ENCODE assay signal across 8 mouse cellular contexts in the genomic region with DNA sequence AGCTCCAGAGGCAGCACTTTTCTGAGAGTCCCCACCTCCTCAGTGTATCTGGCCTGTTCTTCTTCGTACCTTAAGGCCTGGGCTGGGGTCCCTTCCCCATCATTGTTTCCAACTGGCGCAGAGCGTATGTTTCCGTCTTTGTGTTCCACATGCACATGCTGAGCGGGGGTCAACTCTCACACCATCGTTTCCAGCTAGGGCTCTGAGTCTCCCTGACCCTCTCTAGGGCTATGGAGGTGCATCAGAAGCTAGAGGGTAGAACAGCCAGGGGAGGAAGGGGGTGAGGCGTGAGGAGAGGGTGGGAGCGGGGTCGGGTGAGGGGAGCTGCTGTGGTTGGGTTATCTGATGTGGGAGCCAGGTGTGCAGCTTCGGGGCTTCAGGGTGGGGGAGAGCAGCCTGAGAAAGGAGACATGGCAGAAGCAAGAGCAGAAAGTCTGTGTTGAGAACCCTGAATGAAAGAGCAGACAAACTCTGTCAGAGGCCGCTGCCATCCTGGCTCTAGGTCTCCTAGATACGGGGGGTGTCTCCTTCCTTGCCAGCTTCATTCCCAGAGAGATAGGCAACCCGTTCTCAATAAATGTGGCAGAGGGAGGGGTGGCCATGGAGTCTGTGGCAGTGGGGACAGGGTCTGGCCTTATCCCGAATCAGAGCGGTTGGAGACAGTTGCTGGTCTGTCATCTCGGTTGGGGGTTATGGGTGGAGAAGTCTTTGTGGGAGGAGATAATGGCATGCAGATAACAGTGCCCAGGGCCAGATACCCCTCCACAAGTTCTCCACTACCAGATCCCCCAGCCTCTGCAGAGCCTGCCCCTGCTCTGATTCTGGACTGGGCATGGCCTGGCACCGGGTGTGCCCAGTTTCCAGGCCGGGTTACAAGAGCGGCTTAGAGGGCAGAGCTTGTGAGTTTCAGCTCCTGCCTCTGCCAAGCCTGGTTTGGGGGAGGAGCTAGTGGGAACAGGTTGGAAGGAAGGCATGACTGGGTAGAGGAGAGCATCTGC. TPM values are rescaled to one million over a fixed set of nuclear protein-coding genes. Genes with fewer than 3 reads are reported as not detected.
DNase-seq lines count a peak whose midpoint lies in the region; ATAC-seq lines count a peak whose summit lies in the region.

Hdac7 (minus strand) TSS at position 466 of the 998 bp plus-strand sequence.

- H3K4me1 ChIP-seq in limb, embryonic 15.5 days: peaks cover 19% of the 10 kb centered on the region
- H3K4me1 ChIP-seq in neural tube, embryonic 15.5 days: peaks cover 15% of the 10 kb centered on the region

- H3K4me2 ChIP-seq in limb, embryonic 15.5 days: no peak within 1 kb of the TSS
- H3K4me2 ChIP-seq in neural tube, embryonic 15.5 days: no peak within 1 kb of the TSS

- H3K9ac ChIP-seq in limb, embryonic 15.5 days: no peak within 1 kb of the TSS
- H3K9ac ChIP-seq in neural tube, embryonic 15.5 days (replicated peaks): no peak within 1 kb of the TSS

- H3K27me3 ChIP-seq in limb, embryonic 15.5 days: no peaks in the 10 kb centered on the region
- no peaks in the 10 kb centered on the region for H3K27me3 ChIP-seq in neural tube, embryonic 15.5 days (replicated peaks)

- DNase-seq in urinary bladder, adult 2 months (ENCODE audit: low spot score): no peak
- no peak for DNase-seq in urinary bladder, postnatal 4 days (ENCODE audit: low spot score in 2 of 2)
- no peak for DNase-seq in heart, postnatal 4 days
- no peak for DNase-seq in urinary bladder, postnatal 10 days (ENCODE audit: low spot score)
- DNase-seq in cerebellum, adult 8-10 months: no peak

- no peak within 1 kb of the TSS for H3K27ac ChIP-seq in limb, embryonic 15.5 days
- no peak within 1 kb of the TSS for H3K27ac ChIP-seq in neural tube, embryonic 15.5 days (replicated peaks)

- H3K36me3 ChIP-seq in limb, embryonic 15.5 days: no peaks in the 10 kb centered on the region
- no peaks in the 10 kb centered on the region for H3K36me3 ChIP-seq in neural tube, embryonic 15.5 days

- peak; percentile 51 for ATAC-seq in erythroid progenitor cell, adult 5-6 weeks (replicated peaks; ENCODE audit: low FRiP score, poor library complexity, severe bottlenecking)
- no peak for ATAC-seq in limb, embryonic 15.5 days (ENCODE audit: insufficient number of reproducible peaks, low FRiP score, low TSS enrichment, low read depth)
- no peak for ATAC-seq in neural tube, embryonic 15.5 days (ENCODE audit: low FRiP score)

- 68% methylated on average over 19 of the region's 19 CpGs for WGBS in limb, embryonic 15.5 days
- WGBS in neural tube, embryonic 15.5 days: 74% methylated on average over 19 of the region's 19 CpGs

- no peak within 1 kb of the TSS for H3K4me3 ChIP-seq in limb, embryonic 15.5 days
- H3K4me3 ChIP-seq in neural tube, embryonic 15.5 days (replicated peaks): no peak within 1 kb of the TSS

- no peaks in the 10 kb centered on the region for H3K9me3 ChIP-seq in limb, embryonic 15.5 days
- H3K9me3 ChIP-seq in neural tube, embryonic 15.5 days (replicated peaks): no peaks in the 10 kb centered on the region

RNA-seq across cellular contexts. Expression of gene Hdac7, which starts in this region (rescaled TPM):
- polyA plus RNA-seq in urinary bladder, adult 2 months (2012; rRNA removed): 45.3 and 45.8 TPM in 2 replicates
- total RNA-seq in erythroid progenitor cell, adult 5-6 weeks (2015; ENCODE audit: low replicate concordance): 15.1 and 26.8 TPM in 2 replicates
- total RNA-seq in erythroid progenitor cell, adult 5-6 weeks (2017; ENCODE audit: low replicate concordance): 2.4 and 9.8 TPM in 2 replicates
- total RNA-seq in heart, postnatal 4 days (2021): 10 to 100 TPM; 51.6 to 52.0 TPM
- 33.5 and 34.1 TPM in 2 replicates for polyA plus RNA-seq in limb, embryonic 15.5 days (2015; fragmentation: Nextera tagmentation; extraction: Ambion mirVana)
- 26.5 and 32.1 TPM in 2 replicates for polyA plus RNA-seq in neural tube, embryonic 15.5 days (2015; fragmentation: Nextera tagmentation; extraction: Ambion mirVana)
